Mouse (Mus musculus) retina, postnatal 1 day (tissue): ENCODE results near the gene Dcpp1.
"Not testable (repeated sequence)": the region's sequence is repeated elsewhere in the genome, so short reads cannot be mapped to it uniquely, and the experiment has no call there.

Experiments used
- DNase-seq: peaks from one replicate; pipeline ENCODE4 v3.0.0-alpha.2; 2012

Dcpp1 gene

DNA sequence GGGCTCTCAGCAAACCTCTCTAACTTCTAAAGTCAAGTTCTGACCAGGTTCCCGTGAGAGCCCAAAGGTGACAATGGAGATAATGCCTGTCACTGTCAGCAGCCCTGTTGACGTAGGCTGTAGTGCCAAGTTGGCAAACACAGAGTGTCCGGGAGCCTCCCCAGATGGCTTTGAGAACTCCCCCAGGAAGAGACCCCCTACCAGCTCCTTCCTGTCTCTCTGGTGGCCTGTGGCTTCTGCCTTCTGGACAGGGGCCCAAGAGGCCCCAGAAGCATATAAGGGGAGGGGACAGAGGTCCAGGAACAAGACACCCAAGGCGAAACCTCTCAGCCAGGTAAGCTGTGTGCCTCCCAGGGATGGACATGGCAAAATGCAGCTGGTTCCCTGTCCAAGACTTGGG, at the start of gene Dcpp1, which contains the start of gene Dcpp2:
Dcpp1 (plus strand) TSS at position 301 of the 400 bp plus-strand sequence.
Dcpp2 (plus strand) TSS at position 305 of the 400 bp plus-strand sequence.
- not testable (repeated sequence) for DNase-seq

DNA sequence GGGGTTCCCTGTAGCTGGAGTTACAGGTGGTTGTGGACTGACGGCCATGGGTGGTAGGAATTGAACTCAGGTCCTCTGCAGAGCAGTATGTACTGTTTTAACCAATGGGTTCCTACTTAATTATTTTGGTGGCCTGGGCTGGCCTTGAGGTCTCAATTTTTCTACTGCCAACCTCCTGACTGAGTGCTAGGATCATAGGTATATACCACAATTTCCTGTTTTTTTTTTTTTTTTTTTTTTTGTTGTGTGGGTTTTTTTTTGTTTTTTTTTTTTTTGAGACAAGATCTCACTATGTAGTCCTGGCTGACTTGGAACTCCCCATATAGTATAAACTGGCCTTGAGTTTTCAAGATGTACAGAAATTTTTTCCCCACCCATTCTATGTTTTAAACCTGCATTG, 49.5 kb upstream of the Dcpp1 start:
- no peak for DNase-seq

DNA sequence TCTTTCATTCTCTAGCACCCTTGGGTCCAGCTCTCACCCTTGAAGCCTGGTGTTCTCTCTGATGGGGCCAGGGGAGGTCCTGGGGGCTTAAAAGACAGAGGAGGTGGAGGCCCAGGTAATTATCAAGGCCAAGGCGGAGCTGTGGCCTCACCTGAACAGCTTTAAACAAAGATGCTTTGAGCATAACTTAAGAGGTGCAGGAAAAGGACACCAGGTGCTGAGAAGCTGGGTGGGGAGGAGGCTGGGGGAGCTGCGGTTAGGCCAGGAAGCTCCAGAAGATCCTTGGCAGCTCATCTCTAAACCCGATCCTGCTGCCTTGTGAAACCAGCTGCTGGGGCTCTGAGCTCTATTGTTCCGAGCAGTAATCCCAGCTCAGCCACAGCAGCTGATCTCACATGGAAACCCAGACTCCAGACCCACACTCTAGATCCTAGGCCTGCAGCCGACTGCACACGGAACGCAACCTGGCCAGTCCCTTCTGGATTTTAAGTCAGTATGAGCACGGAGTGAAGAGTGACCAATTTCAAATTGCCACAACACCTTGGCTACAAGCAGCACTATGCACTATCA, 44.6 kb upstream of the Dcpp1 start, which contains the start of gene Prss33:
Prss33 (minus strand) TSS at position 51 of the 570 bp plus-strand sequence.
- peak; percentile 76 for DNase-seq

DNA sequence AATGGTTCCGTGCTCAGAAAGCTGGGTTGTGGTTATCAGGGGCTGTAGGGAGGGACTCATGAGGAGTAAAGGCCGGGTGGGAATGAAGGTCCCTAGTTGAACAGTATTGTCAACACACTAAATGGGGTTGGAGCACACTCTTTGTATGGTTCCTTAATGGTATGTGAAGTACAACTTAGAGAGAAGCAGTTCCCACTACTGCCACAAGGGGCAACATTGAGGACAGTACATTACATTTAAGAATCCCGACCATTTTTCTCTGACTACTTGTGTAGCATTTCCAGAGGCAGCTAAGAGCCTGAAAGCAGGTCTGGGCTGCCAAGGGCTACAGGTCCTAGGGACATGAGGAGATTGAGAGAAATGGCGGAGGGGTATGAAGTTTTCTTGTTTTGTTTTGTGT, 39.5 kb upstream of the Dcpp1 start:
- DNase-seq: peak; percentile 81

DNA sequence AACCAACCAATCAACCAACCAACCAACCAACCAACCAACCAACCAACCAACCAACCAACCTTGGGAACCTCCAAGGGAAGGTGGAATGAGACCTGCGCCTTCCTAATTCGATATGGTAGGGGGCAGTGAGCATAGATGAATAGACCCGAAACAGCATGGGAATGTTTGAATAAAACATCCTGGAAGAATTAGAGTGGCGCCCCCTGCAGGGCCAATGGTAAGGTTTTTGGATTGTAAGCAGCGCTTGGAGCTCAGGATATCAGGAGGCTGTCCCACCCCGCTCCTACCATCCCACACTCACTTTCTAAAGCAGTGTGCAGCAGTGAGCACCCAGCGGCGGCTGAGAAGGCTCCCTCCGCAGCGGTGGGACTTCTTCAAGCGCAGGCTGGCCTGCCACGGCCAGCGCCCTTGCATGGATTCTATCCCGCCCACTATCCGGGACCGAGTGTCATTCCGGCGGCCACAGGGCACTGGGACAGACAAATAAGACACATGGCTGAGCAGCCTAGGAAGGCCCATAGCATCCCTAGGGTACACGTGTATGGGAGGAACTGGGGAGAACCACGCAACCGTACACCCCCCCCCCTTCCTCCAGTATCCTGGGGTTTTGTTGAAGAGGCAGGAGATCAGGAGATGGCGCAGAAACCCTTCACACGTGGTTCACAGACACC, 37.4 kb upstream of the Dcpp1 start:
- peak; percentile 38 for DNase-seq

DNA sequence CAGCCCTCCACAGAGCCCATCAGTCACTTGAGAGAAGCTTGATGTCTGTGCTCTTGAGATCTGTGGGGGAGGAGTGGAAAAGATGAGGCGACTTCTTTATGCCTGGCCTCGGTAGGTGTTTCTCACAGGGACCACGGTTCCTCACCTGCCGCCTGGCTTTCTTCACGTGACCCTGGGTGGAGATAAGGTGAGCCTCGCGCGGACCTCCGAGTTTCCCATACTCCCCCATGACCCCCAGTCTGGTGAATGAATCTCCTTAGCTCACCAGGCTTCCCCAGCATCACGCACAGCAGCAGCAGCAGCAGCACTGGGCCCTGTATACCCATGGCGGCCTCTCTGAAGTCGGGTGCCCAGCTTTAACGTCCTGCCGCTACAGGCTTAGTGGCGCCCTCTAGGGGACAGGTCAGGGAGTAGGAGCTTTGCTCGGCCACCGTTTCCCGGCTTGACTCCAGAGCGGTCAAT, 36.8 kb upstream of the Dcpp1 start, which contains the start of the genes Prss32 and Prss41:
Prss32 (plus strand) TSS at position 44 of the 462 bp plus-strand sequence.
Prss41 (minus strand) TSS at position 361 of the 462 bp plus-strand sequence.
- peak; percentile 62 for DNase-seq

DNA sequence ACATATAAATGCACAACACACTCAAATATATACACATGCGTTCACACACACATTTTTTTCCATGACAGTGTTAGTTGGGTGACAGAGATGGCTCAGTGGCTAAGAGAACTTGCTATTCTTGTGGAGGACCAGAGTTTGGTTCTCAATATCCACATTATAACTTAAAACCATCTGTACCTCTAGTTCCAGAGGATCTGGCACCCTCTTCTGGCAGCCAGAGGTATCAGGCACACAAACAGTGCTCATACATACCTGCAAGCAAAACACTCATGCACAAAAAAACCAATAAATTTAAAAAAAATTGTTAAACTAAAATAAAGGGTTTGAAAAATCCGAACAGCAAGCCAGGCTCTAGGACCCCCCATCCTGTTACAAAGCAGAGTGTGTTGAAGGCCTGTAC, 30.6 kb upstream of the Dcpp1 start:
- no peak for DNase-seq

DNA sequence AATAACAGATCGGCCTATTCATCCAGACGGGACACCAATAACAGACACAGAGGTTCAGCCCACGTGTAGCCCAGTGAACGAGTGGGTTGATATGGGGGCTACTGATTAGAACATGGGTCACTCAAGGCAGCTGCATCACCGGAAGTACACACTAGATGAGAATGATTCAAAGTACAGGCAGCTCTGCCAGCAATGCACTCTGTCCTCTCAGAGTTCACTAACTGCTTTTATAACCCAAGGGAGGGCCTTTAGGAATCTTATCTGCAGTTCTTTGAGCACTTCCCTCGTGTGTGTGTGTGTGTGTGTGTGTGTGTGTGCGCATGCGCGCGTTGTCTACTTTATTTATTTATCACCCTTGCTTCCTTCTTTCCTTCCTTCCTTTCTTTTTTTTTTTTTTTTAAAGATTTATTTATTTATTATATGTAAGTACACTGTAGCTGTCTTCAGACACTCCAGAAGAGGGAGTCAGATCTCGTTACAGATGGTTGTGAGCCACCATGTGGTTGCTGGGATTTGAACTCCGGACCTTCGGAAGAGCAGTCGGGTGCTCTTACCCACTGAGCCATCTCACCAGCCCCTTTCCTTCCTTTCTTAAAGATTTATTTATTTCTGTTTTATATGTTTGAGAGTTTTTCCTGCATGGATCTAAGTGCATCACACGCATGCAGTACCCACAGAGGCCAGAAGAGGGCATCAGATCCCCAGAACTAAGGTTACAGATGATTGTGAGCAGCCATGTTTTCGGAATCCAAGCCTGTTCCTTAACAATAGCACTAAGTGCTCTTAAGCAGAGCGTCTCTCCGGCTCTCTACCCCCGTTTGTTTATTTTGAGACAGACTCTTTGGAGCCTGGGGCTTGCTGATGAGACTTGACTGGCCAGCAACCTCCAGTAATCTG, 29.6 kb upstream of the Dcpp1 start:
- peak; percentile 85 for DNase-seq

DNA sequence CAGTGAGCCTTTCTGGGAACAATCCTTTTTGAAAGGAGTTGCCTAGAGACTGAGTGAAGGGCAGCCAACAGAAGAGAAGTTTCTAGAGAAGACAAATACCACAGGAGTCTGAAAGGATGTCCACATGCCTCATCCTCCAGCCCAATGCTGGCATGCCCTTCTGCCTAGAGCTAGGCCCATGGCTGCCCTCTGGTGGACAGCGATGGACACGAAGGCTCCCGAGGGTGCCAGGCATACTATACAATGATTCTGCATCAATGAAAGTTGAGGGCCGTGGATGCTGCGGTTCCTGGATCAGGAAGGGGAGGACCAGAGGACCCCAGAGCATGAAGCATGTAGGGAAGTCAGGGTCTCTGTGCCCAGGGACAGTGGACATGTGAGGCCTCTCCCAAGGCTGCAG, 27.4 kb upstream of the Dcpp1 start:
- DNase-seq: peak; percentile 64

DNA sequence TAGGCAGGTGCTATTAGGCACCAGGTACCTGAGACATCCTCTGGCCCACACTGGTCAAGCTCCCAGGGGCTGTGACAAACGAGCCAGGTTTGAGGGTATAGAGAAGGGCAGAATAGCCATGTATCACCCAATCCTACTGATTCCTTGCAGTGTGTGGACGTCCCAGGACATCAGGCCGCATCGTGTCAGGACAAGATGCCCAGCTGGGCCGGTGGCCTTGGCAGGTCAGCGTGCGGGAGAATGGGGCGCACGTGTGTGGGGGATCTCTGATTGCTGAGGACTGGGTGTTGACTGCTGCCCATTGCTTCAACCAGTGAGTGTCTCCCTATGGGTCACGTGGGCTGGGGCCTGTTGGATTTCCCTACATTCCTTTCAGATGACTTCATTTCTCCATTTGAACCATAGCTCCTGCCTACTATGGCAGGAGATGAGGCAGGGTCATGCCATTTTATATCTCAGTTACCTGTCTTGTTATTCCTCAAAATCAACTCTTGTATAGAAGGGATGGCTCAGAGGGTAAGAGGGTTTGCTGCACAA, 26.4 kb upstream of the Dcpp1 start:
- no peak for DNase-seq

DNA sequence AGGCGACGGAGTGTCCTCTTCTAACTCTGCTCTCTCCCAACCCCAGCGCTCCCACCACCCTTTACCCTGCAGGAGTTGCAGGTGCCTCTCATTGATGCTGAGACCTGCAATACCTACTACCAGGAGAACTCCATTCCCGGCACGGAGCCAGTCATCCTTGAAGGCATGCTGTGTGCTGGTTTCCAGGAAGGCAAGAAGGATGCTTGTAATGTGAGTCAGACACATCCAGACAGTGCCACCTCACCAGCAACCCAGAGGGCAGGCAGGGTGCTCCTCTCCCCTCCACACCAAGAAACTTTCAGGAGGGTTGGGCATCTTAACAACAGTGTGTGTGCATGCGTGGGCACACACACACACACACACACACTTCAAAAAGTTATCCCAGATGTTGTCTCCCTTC, 23.5 kb upstream of the Dcpp1 start:
- DNase-seq: no peak

DNA sequence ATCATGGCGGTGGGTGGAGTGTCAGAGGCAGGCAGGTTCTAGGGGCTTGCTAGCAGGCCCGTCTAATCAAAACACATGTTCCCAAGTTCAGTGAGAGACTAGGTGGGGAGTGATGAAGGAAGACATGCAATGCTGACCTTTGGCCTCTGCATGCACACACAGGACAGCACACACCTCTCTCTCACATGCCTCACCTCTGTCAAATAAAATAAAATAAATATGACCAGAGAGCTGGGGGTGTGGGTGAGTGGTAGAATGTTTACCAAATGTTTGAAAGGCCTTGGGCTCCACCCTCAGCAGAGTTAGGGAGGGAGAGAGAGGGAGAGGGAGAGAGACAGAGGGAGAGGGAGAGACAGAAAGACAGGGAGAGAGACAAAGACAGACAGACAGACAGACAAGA, 22.8 kb upstream of the Dcpp1 start:
- no peak for DNase-seq

DNA sequence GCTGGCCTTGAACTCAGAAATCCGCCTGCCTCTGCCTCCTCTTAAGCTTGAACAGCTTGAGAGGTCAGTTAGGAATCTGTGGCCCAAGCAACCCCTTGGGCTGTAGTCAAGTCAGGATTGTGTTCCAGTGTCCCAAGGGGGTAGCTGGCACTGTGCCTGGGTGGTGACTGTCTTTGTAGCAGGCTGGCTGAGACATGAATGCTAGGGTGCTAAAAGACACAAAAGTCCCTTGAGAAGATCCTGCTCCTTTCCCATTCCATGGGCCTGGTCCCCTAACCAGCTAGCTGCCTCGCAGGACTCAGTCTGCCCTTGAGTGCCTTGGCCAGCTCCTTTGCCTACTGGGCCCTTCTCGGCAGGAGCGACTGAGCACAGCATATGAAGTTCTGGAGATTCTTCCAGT, 17.8 kb upstream of the Dcpp1 start:
- no peak for DNase-seq

DNA sequence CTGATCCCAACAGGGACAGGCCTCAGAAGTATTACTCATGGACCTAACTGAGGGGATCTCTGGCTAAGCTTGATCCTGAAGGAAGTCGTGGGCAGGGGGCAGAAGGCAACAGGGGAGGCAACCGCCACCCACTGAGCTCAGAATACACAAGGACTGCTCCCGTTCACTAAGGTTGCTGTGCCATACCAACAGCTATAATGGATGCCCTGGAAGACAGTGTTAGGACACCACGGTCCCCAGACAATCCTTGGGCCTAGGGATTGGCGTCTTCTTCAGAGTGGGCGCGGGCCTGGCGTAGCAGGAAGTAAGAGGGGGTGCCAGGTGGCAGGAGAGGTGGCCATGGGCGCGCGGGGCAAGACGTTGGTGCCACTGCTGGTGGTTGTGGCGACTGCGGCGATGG, 12.9 kb upstream of the Dcpp1 start, which contains the start of gene Prss21:
Prss21 (plus strand) TSS at position 301 of the 400 bp plus-strand sequence.
- no peak for DNase-seq

DNA sequence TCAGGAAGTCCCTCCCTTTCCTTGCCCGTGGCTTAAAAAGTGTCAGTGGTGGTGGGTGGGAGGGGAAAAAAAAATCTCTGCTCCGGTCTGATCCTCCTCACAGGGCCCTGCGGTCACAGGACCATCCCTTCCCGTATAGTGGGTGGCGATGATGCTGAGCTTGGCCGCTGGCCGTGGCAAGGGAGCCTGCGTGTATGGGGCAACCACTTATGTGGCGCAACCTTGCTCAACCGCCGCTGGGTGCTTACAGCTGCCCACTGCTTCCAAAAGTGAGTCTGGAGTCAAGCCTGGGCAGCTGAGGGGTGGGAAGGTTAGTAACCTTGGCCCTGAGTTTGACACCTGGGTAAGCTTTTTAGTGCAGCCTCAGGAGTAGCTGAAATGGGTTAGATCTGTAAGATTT, 12.2 kb upstream of the Dcpp1 start:
- DNase-seq: no peak

DNA sequence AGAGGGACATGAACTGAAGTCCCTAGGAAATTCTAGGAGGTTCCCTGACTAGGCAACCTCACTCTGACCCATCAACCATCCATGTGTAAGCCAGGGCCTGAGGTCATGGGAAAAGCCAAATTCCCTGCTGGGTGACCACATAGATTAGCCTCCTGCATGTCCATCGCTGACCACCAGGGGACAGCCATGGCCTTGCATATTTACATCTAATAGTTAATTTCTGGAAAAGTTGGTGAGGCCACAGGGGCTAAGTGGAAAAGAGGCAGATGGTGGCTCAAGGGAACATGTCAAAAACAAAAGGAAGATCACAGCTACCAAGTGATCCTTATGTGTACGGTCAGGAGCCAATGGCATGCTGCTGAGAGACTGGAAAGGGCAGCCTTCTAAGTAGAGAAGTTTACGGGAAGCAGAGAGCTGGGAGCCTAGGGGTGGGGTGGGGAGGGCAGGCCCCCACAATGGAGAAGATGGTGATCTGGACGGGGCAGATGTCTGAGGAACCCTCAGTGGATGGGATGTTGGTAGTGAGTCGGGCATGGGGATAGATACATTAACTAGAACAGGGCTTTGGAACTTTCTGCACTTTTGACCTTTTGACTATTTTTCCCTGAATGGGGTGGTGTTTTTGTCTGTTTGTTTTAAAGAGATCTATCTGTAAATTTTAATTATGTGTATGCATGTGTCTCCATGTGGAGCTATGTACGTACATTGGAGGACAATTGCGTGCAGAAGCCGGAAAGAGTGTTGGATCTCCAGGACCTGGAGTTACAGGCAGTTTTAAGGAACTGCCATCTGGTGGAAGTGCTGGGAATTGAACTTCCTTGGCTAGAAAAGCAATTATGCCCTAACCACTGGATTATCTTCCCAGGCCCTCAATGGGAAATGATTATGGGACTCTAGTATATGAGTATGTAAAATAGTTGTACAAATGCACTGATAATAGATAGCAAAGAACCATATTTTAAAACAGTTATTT, 6.5 kb upstream of the Dcpp1 start:
- peak; percentile 77 for DNase-seq

DNA sequence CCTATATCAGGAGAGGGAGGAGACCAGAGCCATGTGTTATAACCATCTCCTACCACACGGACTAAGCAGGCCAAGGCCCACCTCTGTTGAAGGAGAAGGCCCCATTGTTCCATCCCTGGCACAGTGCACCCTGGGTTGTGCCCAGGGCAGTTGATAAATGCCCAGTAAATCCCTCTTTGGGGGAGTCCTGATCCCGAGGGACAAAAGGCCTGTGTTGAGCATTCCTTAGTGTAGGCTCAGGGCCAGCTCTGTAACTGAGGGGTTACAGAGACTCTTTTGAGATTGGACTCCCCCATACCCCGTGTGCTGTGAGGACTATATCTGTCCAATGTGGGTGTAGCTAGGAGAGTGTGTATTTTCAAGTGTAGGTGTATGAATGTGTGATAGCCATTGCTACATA, 3.9 kb upstream of the Dcpp1 start:
- DNase-seq: no peak

DNA sequence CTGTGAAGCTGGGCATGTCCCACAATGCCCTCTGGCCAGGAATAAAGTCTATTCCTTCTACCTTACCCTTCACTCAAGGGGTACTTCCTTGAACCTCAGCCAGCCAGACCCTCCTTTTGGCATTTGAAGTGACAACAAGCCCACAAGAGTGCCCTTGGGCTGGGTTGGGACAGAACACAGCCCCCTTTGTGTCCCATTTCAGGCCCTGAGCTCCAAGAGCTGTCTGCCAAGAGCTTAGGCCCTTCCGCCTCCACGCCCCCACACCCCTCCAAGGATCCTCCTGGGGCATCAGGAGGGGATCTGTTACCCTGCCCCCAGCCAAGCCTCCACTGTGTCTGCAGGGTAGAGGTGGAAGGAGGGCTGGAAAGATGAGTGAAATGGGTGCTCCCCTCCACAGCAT, 3.5 kb upstream of the Dcpp1 start:
- DNase-seq: no peak

DNA sequence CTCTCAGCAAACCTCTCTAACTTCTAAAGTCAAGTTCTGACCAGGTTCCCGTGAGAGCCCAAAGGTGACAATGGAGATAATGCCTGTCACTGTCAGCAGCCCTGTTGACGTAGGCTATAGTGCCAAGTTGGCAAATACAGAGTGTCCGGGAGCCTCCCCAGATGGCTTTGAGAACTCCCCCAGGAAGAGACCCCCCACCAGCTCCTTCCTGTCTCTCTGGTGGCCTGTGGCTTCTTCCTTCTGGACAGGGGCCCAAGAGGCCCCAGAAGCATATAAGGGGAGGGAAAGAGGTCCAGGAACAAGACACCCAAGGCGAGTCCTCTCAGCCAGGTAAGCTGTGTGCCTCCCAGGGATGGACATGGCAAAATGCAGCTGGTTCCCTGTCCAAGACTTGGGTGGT, 36.5 kb downstream of the Dcpp1 start, which contains the start of gene Dcpp3:
Dcpp3 (plus strand) TSS at position 301 of the 400 bp plus-strand sequence.
- not testable (repeated sequence) for DNase-seq

DNA sequence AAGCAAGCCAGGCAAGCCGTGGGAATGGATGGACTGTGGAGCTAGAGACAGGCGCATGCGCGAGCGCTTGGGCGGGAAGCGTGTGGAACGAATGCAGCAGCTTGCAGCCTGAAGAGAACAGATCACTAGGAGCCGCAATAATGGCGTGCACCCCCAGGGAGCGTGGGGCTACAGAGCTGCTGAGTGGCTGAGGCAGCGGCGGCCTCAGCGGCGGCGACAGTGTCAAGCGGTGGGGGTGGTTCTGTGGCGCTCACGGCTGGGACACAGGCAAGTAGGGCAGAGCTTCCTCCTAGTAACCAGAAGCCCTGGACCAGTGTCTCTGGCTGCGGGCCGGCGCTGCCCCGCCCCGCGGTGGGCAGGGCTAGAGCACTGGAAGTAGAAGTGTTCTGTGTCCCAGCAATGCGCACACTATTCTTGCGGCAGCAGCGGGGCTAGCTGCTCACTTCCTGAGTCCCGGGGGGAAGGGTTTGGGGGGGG, 43.9 kb downstream of the Dcpp1 start:
- DNase-seq: peak; percentile 96

DNA sequence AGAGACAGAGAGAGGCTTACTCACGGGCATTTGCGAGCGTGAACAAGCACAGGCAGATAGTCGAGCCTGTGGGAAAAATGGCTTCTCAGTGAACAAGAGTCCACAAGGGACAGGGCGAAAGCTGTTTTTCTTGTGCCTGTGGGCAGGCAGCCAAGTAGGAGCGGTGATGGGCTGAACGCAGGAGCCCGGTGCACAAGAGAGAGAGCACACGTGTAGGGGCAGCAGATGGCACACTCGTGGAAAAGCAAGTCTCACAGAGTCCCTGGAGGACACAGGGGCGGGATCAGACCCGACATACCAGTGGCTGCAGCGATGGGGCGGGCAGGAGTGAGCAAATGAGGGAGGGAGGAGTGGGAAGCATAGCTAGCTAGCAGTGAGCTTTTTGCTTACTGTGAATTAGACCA, 44.4 kb downstream of the Dcpp1 start:
- peak; percentile 88 for DNase-seq
